Mouse (Mus musculus): ENCODE measurements around the gene Cit. TPM values are rescaled to one million over a fixed set of nuclear protein-coding genes. Genes with fewer than 3 reads are reported as not detected.

Gene Cit
- polyA plus RNA-seq, 1 experiment = 8.5 TPM

- no peaks in the 10 kb centered on the region for H3K36me3 ChIP-seq (ENCODE audit: control insufficient read depth, insufficient read depth)
Observed at GRCm38 (mm10) chr5:115909106-115909505, 64.0 kb downstream of the Cit start.

DNA sequence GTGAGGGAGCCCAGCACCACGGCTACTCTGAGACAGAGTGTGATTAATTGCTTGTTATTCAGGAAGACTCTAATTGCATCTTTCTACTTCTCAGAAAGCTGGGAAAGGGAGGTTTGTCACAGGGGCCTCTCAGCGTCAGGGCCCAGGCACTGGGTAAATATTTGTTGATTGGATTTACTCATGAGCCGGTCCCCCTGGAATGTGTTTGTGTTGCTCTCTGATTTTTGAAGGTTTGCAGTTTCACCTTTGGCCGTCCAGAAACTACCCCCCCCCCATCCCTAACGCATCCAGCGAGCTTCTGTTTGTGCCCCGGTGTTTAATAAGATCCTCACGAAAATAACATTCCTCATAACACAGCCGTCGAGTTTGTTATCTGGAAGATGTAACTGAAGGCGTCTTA, 65.4 kb downstream of the Cit start:
- Histone ChIP-seq H3K79me2 (ENCODE audit: control insufficient read depth, insufficient read depth) (no peaks in the 10 kb centered on the region), H3K36me3 (ENCODE audit: control insufficient read depth, insufficient read depth) (no peaks in the 10 kb centered on the region), H3ac (ENCODE audit: control insufficient read depth, insufficient read length) (no peak overlapping the region), H3K4me2 (ENCODE audit: low read depth) (no peak overlapping the region), H3K27me3 (ENCODE audit: control insufficient read depth, insufficient read depth, insufficient read length) (no peaks in the 10 kb centered on the region), H3K4me3 (no peak overlapping the region)
- no peak for TF ChIP-seq SRF (IDR thresholded peaks at IDR 0.05; ENCODE audit: control insufficient read depth, insufficient read length, low read depth)
- no peak for TF ChIP-seq POLR2A (IDR thresholded peaks at IDR 0.05; ENCODE audit: insufficient read length, low read depth)
- TF ChIP-seq MYOD1 (IDR thresholded peaks at IDR 0.05; ENCODE audit: control insufficient read depth in 1 of 3, insufficient read length in 2 of 3, low read depth in 2 of 3) = no peak
- TF ChIP-seq CEBPB (IDR thresholded peaks at IDR 0.05; ENCODE audit: insufficient read depth, poor library complexity, severe bottlenecking) = no peak
- TF ChIP-seq MYOG (IDR thresholded peaks at IDR 0.05; ENCODE audit: control insufficient read depth in 1 of 3, insufficient read depth in 1 of 3, insufficient read length in 2 of 3, low read depth in 2 of 3) = no peak
- no peak for TF ChIP-seq POLR2AphosphoS2 (IDR thresholded peaks at IDR 0.05; ENCODE audit: insufficient read length, low read depth)
- no peak for TF ChIP-seq MAX (IDR thresholded peaks at IDR 0.05; ENCODE audit: low read depth)
- no peak for TF ChIP-seq TCF3 (IDR thresholded peaks at IDR 0.05; ENCODE audit: insufficient read length, low read depth)
- no peak for TF ChIP-seq TCF12 (IDR thresholded peaks at IDR 0.05; ENCODE audit: insufficient read depth, poor library complexity, severe bottlenecking)
- TF ChIP-seq REST (IDR thresholded peaks at IDR 0.05; ENCODE audit: insufficient read depth, insufficient read length) = no peak
- no peak for TF ChIP-seq USF1 (IDR thresholded peaks at IDR 0.05; ENCODE audit: low read depth)
- TF ChIP-seq E2F4 (IDR thresholded peaks at IDR 0.05; ENCODE audit: insufficient read depth) = no peak

More at GRCm38 (mm10) chr5:115909106-115909505, 64.0 kb downstream of the Cit start:
- Histone ChIP-seq H3K27me3 (ENCODE audit: control insufficient read depth, insufficient read depth, insufficient read length) (no peaks in the 10 kb centered on the region), H3K79me2 (ENCODE audit: control insufficient read depth, insufficient read depth) (no peaks in the 10 kb centered on the region), H3K4me3 (no peak overlapping the region), H3K4me2 (ENCODE audit: low read depth) (no peak overlapping the region), H3ac (ENCODE audit: control insufficient read depth, insufficient read length) (no peak overlapping the region)
- TF ChIP-seq SRF (IDR thresholded peaks at IDR 0.05; ENCODE audit: control insufficient read depth, insufficient read length, low read depth) (no peak), USF1 (IDR thresholded peaks at IDR 0.05; ENCODE audit: low read depth) (no peak), POLR2AphosphoS2 (IDR thresholded peaks at IDR 0.05; ENCODE audit: insufficient read length, low read depth) (no peak), MYOG (IDR thresholded peaks at IDR 0.05; ENCODE audit: control insufficient read depth in 1 of 3, insufficient read depth in 1 of 3, insufficient read length in 2 of 3, low read depth in 2 of 3) (no peak), CEBPB (IDR thresholded peaks at IDR 0.05; ENCODE audit: insufficient read depth, poor library complexity, severe bottlenecking) (no peak), POLR2A (IDR thresholded peaks at IDR 0.05; ENCODE audit: insufficient read length, low read depth) (no peak), TCF12 (IDR thresholded peaks at IDR 0.05; ENCODE audit: insufficient read depth, poor library complexity, severe bottlenecking) (no peak), MYOD1 (IDR thresholded peaks at IDR 0.05; ENCODE audit: control insufficient read depth in 1 of 3, insufficient read length in 2 of 3, low read depth in 2 of 3) (no peak), E2F4 (IDR thresholded peaks at IDR 0.05; ENCODE audit: insufficient read depth) (no peak), MAX (IDR thresholded peaks at IDR 0.05; ENCODE audit: low read depth) (no peak), REST (IDR thresholded peaks at IDR 0.05; ENCODE audit: insufficient read depth, insufficient read length) (no peak), TCF3 (IDR thresholded peaks at IDR 0.05; ENCODE audit: insufficient read length, low read depth) (no peak)

DNA sequence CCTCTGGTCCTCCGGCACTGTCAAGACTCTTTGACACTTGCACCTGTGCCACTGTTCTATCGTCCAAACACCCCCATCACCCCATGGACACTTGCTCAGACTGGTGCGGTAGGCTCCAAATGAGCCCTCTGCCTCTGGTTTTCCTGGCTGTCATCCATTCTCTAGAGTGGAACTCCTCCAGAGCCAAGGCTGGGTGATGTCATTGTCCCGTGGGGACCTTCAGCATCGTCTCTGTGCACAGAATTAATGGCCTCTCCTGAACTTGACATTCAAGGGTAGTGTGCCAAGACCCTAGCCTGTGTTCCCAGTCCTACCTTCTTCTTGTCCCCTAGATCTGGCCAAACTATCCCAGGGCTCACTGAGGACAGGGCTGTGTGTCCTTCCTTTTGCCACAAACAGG, 70.4 kb downstream of the Cit start:
- no peak overlapping the region for H3ac ChIP-seq (ENCODE audit: control insufficient read depth, insufficient read length)
- H3K36me3 ChIP-seq (ENCODE audit: control insufficient read depth, insufficient read depth) = no peaks in the 10 kb centered on the region
- H3K27me3 ChIP-seq (ENCODE audit: control insufficient read depth, insufficient read depth, insufficient read length) = no peaks in the 10 kb centered on the region
- TF ChIP-seq MYOD1 (IDR thresholded peaks at IDR 0.05; ENCODE audit: control insufficient read depth in 1 of 3, insufficient read length in 2 of 3, low read depth in 2 of 3) (no peak), CEBPB (IDR thresholded peaks at IDR 0.05; ENCODE audit: insufficient read depth, poor library complexity, severe bottlenecking) (no peak), E2F4 (IDR thresholded peaks at IDR 0.05; ENCODE audit: insufficient read depth) (no peak), MYOG (IDR thresholded peaks at IDR 0.05; ENCODE audit: control insufficient read depth in 1 of 3, insufficient read depth in 1 of 3, insufficient read length in 2 of 3, low read depth in 2 of 3) (no peak), SRF (IDR thresholded peaks at IDR 0.05; ENCODE audit: control insufficient read depth, insufficient read length, low read depth) (no peak), TCF3 (IDR thresholded peaks at IDR 0.05; ENCODE audit: insufficient read length, low read depth) (no peak), USF1 (IDR thresholded peaks at IDR 0.05; ENCODE audit: low read depth) (no peak)
- H3K79me2 ChIP-seq (ENCODE audit: control insufficient read depth, insufficient read depth) = no peaks in the 10 kb centered on the region
- H3K4me3 ChIP-seq = no peak overlapping the region
- H3K4me2 ChIP-seq (ENCODE audit: low read depth) = no peak overlapping the region

DNA sequence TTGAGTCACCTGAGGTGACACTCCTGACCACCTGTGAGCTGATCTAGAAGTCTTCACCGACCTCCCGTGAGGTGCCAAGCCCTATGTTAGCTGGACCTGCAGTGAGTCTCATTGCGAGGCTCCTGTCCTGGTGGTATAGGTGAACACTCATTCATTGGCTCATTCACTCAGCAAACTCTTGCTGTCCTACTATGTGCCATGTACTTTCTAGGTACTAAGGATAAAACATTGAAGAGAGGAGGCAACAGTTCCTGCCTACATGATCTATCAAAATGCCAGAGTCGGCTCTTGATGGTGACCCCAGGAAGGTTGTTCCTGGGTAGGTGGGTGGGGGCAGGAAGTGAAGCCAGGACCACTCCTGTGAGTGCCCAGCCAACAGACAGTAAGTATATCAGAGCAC, 72.9 kb downstream of the Cit start:
- no peak for TF ChIP-seq USF1 (IDR thresholded peaks at IDR 0.05; ENCODE audit: low read depth)
- TF ChIP-seq TCF3 (IDR thresholded peaks at IDR 0.05; ENCODE audit: insufficient read length, low read depth) = no peak
- TF ChIP-seq POLR2A (IDR thresholded peaks at IDR 0.05; ENCODE audit: insufficient read length, low read depth) = no peak
- no peak for TF ChIP-seq TCF12 (IDR thresholded peaks at IDR 0.05; ENCODE audit: insufficient read depth, poor library complexity, severe bottlenecking)
- no peak for TF ChIP-seq MYOG (IDR thresholded peaks at IDR 0.05; ENCODE audit: control insufficient read depth in 1 of 3, insufficient read depth in 1 of 3, insufficient read length in 2 of 3, low read depth in 2 of 3)
- TF ChIP-seq MAX (IDR thresholded peaks at IDR 0.05; ENCODE audit: low read depth) = no peak
- no peak for TF ChIP-seq MYOD1 (IDR thresholded peaks at IDR 0.05; ENCODE audit: control insufficient read depth in 1 of 3, insufficient read length in 2 of 3, low read depth in 2 of 3)
- no peak for TF ChIP-seq CEBPB (IDR thresholded peaks at IDR 0.05; ENCODE audit: insufficient read depth, poor library complexity, severe bottlenecking)
- TF ChIP-seq E2F4 (IDR thresholded peaks at IDR 0.05; ENCODE audit: insufficient read depth) = no peak
- no peak for TF ChIP-seq POLR2AphosphoS2 (IDR thresholded peaks at IDR 0.05; ENCODE audit: insufficient read length, low read depth)
- no peak for TF ChIP-seq REST (IDR thresholded peaks at IDR 0.05; ENCODE audit: insufficient read depth, insufficient read length)
- TF ChIP-seq SRF (IDR thresholded peaks at IDR 0.05; ENCODE audit: control insufficient read depth, insufficient read length, low read depth) = no peak
- Histone ChIP-seq H3K79me2 (ENCODE audit: control insufficient read depth, insufficient read depth) (no peaks in the 10 kb centered on the region), H3K36me3 (ENCODE audit: control insufficient read depth, insufficient read depth) (no peaks in the 10 kb centered on the region), H3ac (ENCODE audit: control insufficient read depth, insufficient read length) (no peak overlapping the region), H3K4me2 (ENCODE audit: low read depth) (no peak overlapping the region), H3K27me3 (ENCODE audit: control insufficient read depth, insufficient read depth, insufficient read length) (no peaks in the 10 kb centered on the region), H3K4me3 (no peak overlapping the region)

Data from myocyte (in vitro differentiated cells).